Mouse (Mus musculus) lung, adult 2 months (tissue): ENCODE measurements around the gene Nsf. TPM values are rescaled to one million over a fixed set of nuclear protein-coding genes. Genes with fewer than 3 reads are reported as not detected.

Experiments
- DNase-seq: peaks from one replicate; pipeline ENCODE4 v3.0.0; 2022
- H3K4me1 ChIP-seq: fragments of 200-500 bp; 2 replicates; pipeline ENCODE4 v1.6.1; 2011; ENCODE audit warnings: low read length; ENCODE audit not compliant: control insufficient read depth, insufficient read depth
- H3K4me3 ChIP-seq: fragments of 200-500 bp; replicated peaks from 2 replicates; pipeline ENCODE3; 2011; ENCODE audit warnings: low read depth, mild to moderate bottlenecking, control low read depth, low read length; ENCODE audit errors: extremely low read depth
- CTCF ChIP-seq: fragments of 200-500 bp; IDR thresholded peaks from 2 replicates; pipeline ENCODE4 v1.5.1; 2011; ENCODE audit warnings: mild to moderate bottlenecking, low read length, control low read depth; ENCODE audit not compliant: insufficient read depth
- POLR2A ChIP-seq: fragments of 200-500 bp; IDR thresholded peaks from 2 replicates; pipeline ENCODE4 v1.6.1; 2011; ENCODE audit warnings: low read depth, mild to moderate bottlenecking, control low read depth, low read length, borderline replicate concordance; ENCODE audit errors: extremely low read depth
- WGBS: fragments of 180-500 bp; shearing (Covaris S2); methylation state at CpG from one replicate; pipeline ENCODE4 v1.1.7; 2018; 5-methylcytosine and 5-hydroxymethylcytosine counted together
- polyA plus RNA-seq: library from polyadenylated mRNA; depleted of rRNA; stranded (reverse); fragments of >200 nt; gene quantifications from 2 replicates; pipeline ENCODE4 v1.2.3, GENCODE M21; 2012

Gene Nsf
- polyA plus RNA-seq, 1 experiment: 35.2 TPM

GRCm38 (mm10) chr11:103878441-103878840, 75.4 kb downstream of the Nsf start:
- Histone ChIP-seq H3K4me3 (no peak overlapping the region), H3K4me1 (no peaks in the 10 kb centered on the region)
- no peak for TF ChIP-seq CTCF
- TF ChIP-seq POLR2A: no peak
- no peak for DNase-seq
- 81% methylated on average over 6 of the region's 6 CpGs for WGBS

DNA sequence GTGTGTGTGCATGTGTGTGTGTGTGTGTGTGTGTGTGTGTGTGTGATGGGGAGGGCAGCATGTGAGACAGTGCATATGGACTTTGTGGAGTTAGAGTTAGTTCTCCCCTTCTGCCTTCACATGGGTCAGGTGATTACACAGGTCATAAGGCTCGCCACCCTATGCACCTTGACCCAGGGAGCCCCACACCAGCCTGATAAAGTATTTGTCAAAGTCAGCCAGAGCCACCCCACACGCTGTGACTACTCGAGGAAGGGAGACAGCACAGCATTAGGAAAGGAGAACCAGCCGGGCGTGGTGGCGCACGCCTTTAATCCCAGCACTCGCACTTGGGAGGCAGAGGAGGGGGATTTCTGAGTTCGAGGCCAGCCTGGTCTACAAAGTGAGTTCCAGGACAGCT, 83.5 kb downstream of the Nsf start:
- WGBS: 90% methylated on average over 9 of the region's 9 CpGs
- H3K4me1 ChIP-seq: no peaks in the 10 kb centered on the region
- no peak for DNase-seq
- H3K4me3 ChIP-seq: no peak overlapping the region
- TF ChIP-seq POLR2A (no peak), CTCF (no peak)

DNA sequence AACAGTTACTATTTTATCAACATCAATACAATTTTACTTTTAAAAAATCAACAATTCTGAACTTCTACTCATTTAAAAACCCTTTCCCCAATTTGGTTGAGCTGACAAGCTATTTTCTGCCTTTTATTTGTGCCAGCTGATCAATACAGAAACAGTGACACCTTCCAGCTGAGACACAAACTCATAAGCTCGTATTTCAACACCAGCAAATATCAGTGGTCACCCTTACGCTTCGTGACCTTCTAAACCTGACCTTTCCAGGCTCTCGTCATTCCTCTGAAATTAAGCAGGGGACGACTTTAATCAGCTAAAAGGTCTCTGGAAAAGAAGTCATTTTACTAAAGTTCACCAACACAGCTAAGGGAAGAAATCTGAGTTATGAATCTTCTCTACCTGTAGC, 86.2 kb downstream of the Nsf start:
- TF ChIP-seq POLR2A (no peak), CTCF (no peak)
- Histone ChIP-seq H3K4me1 (no peaks in the 10 kb centered on the region), H3K4me3 (no peak overlapping the region)
- DNase-seq: no peak
- 67% methylated on average over 5 of the region's 5 CpGs for WGBS

DNA sequence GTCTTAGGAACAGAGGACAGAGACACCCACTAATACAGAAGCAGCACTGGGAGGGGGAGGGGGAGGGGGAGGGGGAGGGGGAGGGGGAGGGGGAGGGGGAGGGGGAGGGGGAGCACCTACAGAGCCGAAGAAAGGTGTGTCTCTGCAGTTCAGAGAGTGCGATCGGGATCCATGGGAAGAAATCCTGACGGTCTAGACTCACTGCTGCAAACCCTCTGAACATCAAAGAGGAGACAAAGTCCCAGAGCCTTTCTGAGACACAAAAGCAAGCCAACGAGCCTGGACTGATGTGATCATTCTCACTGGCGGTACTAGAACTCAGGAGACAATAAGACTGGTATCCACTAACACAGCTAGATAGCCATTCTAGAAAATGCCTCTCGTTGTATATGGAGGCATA, 88.5 kb downstream of the Nsf start:
- no peaks in the 10 kb centered on the region for H3K4me1 ChIP-seq
- DNase-seq: no peak
- WGBS: 92% methylated on average over 6 of the region's 7 CpGs

DNA sequence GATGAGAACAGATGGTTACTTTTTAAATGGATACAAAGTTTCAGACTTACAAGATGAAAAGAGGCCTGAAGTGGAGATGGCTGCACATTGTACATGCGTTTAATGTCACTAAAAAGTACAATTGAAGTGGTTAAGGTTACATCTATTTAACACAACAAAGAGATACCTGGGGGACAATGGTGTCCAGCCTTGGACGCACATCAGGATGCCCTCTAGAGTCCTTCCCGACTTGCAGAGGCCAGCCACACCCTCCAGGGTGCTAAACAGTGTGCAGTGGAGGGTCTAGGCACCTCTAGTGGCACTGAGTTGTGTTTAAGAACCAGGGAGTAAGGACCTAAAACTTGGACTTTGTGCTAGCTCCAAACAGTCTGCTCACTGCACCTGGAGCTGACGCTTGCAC, 89.4 kb downstream of the Nsf start:
- no peak for DNase-seq
- Histone ChIP-seq H3K4me3 (no peak overlapping the region), H3K4me1 (no peaks in the 10 kb centered on the region)
- 86% methylated on average over 4 of the region's 4 CpGs for WGBS
- TF ChIP-seq CTCF: no peak
- no peak for TF ChIP-seq POLR2A

More for the DNA sequence above, 88.5 kb downstream of the Nsf start:
- H3K4me3 ChIP-seq: no peak overlapping the region
- no peak for TF ChIP-seq POLR2A
- TF ChIP-seq CTCF: no peak

DNA sequence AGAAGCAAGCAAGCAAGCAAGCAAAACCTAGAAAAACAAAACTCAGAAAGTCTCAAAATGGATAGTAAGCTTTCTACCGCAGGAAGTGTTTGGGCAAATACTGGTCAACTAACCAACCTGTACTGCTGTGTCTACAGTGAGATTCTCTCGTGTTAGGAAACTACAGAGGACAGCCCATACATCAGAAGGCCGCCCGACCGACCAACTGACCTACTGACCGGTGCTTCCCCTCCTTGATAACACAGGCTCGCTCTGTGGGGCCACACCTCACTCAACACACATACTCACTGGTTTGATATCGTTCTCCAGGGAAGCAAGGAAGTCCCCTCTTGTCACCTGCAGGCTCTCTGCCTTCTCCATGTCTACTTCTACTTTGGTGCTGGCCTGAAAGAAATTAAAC, 90.9 kb downstream of the Nsf start:
- no peak for TF ChIP-seq CTCF
- no peaks in the 10 kb centered on the region for H3K4me1 ChIP-seq
- 65% methylated on average over 8 of the region's 8 CpGs for WGBS
- no peak for DNase-seq
- no peak overlapping the region for H3K4me3 ChIP-seq

DNA sequence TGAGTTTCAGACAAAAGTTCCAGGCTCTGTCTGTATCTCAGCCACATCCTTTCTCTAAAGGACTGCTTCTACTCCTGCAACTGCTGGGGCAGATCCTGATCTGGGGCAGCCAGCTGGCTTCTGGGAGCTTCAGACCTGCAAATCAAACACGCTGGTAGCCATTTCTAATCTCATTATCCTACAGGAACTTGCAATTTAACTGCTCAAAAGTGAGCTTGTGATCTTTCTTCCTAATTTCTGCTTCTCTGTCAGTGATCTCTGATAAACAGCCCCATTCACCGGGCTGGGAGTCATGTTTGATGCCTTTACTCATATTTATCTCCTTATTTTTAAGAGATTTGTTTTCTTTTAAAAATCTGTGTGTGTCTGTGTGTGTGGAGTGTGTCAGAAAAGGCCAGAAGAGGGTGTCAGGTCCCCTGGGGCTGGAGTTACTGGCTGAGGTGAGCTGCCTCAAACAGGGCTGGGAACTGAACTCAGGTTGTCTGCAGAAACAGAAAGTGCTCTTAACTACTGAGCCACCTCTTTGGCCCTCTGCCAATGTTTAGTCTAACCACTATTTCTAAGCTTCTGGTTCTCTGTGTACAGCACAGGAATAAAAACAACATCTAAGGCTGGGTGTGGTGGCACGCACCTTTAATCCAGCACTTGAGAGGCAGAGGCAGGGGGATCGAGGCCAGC, 93.8 kb downstream of the Nsf start:
- TF ChIP-seq CTCF: no peak
- no peak for TF ChIP-seq POLR2A
- no peak overlapping the region for H3K4me3 ChIP-seq
- no peak for DNase-seq
- WGBS: 64% methylated on average over 4 of the region's 4 CpGs
- no peaks in the 10 kb centered on the region for H3K4me1 ChIP-seq

DNA sequence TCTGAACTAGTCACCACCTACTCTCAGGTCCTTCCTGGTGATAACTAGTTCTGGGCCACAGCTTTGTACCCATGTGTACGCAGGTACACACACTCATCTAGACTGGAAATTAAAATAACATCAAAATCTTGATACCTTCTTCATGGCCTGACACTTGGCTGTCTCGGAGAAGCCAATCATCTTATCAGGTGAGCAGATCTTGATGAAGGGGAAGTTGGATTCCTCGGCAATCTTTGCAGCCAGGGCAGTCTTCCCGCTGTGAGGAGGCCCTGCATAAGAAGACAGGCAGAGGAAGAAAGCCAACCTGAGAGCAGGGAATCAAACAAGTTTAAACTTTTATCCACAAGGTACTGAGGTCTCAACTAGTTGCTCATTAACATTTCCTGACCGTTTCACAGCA, 95.1 kb downstream of the Nsf start:
- DNase-seq: no peak
- no peak overlapping the region for H3K4me3 ChIP-seq
- TF ChIP-seq CTCF (no peak), POLR2A (no peak)
- WGBS: 63% methylated on average over 5 of the region's 5 CpGs
- no peaks in the 10 kb centered on the region for H3K4me1 ChIP-seq

- H3K4me3 ChIP-seq: no peak overlapping the region
- no peak for TF ChIP-seq CTCF
- no peak for TF ChIP-seq POLR2A
- H3K4me1 ChIP-seq: no peaks in the 10 kb centered on the region
- no peak for DNase-seq
- 92% methylated on average over 7 of the region's 7 CpGs for WGBS
Measured at GRCm38 (mm10) chr11:103856641-103857040, 97.2 kb downstream of the Nsf start.

DNA sequence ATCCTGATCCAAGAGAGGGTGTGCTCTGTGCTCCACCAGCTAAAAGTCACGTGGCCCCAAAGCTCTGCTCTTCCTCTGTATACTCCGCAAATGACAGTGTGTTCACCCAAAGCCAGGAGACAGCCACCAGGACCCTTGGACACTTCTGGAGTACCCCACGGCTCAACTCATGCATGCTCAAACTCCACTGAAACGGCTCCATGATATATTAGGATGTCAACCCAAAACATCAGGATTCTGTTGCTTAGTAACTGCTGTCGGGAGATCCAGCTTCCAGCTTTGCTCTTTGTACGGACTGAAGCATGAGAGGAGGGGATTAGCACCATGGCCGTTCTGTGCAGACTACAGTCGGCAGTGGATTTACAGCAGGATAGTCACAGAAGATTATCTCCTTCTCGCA, 99.6 kb downstream of the Nsf start:
- no peak for TF ChIP-seq POLR2A
- TF ChIP-seq CTCF: no peak
- 75% methylated on average over 9 of the region's 9 CpGs for WGBS
- no peak for DNase-seq
- H3K4me1 ChIP-seq: no peaks in the 10 kb centered on the region
- no peak overlapping the region for H3K4me3 ChIP-seq
